Mouse (Mus musculus): ENCODE data around the gene Dapp1.

Gene Dapp1

DNA sequence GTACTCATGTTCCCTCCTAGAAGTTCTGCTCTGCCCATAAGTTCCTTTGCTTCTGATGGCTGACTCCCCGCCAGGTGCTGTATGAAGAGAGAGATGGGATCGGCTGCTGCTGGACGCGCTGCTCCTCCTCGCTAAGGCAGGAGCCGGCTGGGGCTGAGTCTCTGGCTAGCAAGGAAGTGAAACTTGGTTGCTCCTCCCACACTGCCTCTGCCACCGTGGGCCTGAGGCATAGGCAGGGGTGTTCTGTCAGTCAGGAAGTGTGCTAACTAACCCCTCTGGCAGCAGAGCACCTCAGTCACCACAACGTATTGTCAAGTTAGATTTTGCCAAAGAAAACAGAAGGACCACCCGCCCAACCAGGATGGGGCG is at the start of gene Dapp1:
TSS of gene Dapp1 (minus strand) at position 164 of the 369 bp plus-strand sequence.
- DNase-seq (ENCODE audit: low spot score in 2 of 2): peak; percentile 61 to 74

DNA sequence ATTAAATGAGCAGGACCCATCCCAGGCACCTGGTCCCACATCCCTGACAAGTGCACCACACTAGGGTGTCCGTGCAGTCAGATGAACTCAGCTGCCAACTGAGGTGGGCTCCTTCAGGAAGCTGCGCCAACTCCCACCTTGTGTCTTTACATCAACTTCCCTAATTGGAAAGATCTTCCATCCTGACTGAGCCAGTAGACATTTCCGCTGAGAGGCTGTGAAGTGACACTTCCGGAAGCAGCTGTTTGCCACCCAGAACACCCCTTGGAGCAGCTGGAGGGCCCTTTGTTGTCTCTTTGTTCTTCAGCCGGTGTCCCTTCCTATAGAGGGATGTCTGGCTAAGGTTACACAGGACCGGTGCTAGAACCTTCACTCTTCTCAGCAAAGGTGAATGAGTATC is 49.2 kb upstream of the Dapp1 start:
- no peak for DNase-seq (ENCODE audit: low spot score in 2 of 2)

DNA sequence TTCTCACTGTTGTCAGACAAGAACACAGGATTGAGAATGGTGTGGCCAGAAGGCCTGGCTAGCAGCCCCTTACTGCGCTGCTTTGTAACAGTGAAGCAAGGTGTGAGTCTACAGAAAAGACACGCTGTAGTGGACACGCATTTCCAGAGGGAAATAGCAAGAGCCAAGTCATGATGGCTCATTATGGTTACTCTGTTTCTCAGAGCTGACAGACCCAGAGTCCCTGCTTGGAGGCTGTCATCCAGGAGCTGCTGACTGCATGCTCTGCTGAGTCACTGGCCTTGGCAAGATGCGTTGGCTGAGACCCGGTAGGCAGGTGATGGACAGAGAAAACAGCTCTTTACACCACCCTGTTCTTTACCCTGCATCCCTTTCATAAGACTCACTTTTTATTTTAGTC is 48.0 kb upstream of the Dapp1 start:
- DNase-seq (ENCODE audit: low spot score in 2 of 2): peak; percentile 58 to 78

DNA sequence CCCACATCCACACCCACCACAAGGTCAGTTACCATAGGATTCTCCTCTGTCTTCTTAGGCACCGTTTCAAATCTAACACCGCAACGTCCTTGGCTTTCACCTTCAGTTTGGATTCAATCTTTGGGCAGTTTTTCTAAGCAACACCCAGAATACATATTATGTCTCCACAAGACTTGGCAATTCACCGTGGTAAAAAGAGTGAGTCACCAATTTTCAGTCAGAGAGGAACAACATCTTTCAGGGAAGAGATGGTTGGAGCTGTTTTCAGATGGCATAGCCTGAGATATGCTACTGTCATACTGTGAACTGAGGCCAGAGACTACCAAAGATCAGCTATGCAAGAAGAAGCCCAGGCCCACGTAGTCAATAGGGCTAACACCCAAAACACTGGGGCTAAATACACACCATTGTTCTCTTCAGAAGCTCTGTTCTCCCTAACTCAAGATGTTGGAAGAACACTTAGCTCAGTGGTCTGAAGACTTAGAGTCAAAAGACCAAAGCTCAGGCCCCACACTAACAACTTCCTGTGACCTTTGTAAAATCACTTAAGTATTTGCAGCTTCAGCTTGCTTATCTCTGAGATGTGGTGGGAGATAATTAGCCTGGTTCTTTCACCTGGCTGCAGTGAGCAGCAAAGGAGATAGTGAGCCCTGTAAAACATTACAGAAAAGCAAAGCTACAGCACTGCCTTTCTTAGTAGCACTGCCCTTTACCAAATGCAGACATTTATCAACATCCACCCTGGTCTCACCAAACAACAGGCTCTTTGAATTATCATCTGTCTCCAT is 46.4 kb upstream of the Dapp1 start:
- no peak for DNase-seq (ENCODE audit: low spot score in 2 of 2)

DNA sequence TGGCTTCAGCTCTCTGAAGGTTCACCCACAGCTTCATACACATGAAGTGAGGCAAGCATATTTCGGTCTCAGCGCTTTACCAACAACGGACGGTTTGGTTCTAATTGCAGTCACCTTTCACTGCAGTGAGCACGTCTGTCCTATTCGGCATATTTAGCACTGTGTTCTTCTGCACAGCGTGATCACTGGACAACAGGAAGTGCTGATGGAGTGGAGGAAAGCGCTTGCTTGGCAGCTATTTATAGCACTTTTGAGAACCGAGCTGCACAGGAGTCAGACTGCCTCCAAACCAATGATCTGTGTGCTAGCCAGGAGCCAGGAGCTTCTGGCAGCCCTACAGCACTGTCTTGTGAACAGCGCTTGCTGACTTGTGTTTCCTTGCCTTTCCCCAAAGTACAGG is 44.9 kb upstream of the Dapp1 start:
- peak; percentile 75 for DNase-seq (ENCODE audit: low spot score in 2 of 2)

DNA sequence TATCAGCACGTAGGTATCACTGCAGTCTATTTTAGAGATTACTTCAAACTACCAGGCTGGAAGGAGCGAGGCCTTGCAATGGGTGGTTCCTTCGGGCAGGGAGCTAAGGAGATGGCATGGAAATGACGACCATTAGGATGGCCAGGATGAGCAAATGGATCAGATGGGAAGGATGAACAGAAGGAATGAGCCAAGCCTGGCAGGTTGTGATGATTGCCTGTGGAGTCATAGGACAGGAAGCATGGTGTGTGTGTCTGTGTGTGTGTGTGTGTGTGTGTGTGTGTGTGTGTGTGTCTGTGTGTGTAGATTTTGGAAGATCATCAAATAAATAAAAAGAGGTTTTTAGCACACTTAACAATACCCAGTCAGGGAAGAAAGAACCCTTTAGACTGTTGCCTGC is 41.3 kb upstream of the Dapp1 start:
- DNase-seq (ENCODE audit: low spot score in 2 of 2): no peak

DNA sequence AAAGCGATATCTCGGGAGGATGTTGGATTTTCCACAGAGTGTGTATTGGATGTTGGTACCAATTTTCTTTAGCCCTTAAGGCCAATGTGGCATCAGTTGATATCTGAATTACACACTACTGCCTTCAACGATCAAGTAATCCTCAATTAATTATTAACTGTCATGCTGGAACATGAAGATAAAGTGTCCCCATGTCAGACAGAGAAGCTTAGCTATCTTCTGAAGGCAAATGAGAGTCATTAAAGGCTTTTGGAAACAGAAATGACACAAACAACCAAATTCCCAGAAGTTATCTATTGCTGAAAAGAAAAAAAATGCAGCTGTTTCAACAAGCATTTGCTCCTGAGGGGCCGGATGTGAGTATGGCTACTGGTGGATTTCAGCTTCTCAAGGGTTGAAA is 40.7 kb upstream of the Dapp1 start:
- DNase-seq (ENCODE audit: low spot score in 2 of 2): no peak

DNA sequence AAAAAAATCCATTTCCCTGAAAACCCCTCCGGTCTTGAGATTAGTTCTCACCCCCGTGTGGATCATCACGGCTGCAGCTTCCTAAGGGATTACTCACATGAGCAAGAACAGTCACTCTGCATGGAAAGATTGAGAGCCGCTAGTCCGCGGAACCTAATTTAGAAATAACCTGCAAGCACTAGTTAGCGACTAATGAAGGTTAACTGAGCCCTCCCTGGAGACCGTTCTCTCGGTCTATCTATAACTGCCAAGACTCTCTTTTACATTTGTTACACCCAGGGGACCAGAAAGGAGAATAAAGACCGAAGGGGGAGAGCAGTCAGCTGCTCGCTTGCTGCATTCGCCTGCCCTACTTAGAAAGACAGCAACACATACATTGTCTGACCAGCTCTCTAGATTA is 35.5 kb upstream of the Dapp1 start:
- DNase-seq (ENCODE audit: low spot score in 2 of 2): no peak

DNA sequence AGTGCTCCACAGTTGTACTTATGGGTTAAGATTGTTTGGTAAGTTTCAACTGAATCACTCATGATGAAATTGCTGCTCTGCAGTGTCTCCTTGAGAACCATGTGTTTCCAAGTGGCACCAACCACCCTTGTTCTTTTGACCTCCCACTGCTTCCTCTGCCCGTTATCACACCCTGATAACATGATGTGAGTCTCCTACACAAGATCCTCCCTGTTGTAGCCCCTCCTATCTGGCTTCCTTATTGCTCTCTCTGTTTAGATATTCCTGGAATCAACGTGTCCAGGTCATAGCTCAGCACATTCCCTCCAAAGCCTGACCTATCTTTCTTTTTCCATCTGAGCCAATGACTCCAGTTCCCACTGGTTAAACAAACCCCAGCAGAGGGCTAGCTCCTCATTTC is 33.4 kb upstream of the Dapp1 start:
- no peak for DNase-seq (ENCODE audit: low spot score in 2 of 2)

DNA sequence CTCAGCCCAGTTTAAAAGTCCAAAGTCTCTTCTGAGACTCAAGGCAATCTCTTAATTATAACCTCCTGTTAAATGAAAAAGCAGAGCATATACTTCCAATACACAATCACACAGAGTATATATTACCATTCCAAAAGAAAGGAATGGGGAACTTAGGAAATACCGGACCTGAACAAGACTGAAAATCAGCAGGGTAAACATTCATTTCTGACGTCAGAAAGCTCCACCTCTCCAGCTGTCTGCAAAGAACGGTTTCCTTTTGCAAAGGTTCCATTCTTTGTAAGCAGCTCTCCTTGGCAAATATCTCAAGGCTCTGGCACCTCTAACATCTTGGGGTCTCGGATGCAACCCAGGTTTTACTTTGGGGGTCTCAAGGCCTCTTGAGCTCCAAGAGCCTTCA is 31.0 kb upstream of the Dapp1 start:
- DNase-seq (ENCODE audit: low spot score in 2 of 2): no peak

DNA sequence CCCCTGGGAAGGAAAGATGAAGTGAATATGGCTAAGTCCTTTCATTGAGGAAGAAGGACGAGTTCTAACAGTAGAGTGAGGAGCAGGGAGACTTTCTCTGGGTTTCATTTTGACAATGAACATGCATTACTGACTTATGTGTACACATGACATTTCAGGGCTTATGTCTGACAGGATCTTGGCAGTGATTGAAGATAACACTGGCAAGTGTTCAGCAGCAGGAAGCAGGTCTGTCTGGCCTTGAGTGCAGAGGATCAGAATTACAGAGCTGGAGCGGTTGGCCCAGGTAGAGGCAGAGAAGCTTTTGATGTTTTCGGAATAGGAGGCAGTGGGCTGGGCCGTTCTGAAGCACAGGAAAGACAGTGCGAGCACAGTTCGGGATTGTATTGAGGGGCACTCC is 26.8 kb upstream of the Dapp1 start:
- no peak for DNase-seq (ENCODE audit: low spot score in 2 of 2)

DNA sequence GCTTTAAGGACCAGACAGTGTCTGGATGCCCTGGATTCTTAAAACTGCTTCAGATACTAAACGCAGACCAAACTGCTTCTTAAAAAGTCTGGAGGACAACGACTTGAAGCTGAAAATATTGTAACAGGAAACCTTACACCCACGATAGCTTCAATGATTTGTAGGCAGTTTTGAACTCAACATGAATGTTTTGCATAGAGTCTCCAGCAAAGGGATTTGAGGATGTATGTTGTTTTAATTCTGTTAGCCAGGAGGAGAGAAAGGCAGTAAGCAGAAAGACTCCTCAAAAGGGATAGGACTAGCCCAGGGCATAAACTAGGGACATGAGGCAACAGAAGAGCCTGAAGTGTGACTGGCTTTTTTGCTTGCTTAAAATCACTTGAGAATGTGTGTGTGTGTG is 25.6 kb upstream of the Dapp1 start:
- DNase-seq (ENCODE audit: low spot score in 2 of 2): no peak

DNA sequence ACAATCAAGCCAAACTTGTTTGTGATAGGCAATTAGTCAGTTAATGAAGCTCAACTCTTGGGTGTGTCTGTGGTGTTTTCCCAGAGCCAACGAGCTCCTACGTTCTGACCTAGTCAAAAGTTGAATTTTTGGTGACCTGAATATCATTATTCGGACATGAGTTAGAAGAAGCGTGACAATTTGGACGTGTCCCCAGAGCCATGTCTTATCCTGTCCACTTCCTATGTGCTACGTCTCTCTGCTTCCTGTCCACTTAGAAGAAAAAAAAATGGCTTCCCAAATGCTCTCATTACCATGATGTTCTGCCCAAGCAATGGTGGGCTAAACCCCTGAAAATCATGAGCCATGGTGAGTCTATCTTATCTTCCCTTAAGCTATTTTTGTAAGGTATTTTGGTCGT is 21.9 kb upstream of the Dapp1 start:
- no peak for DNase-seq (ENCODE audit: low spot score in 2 of 2)

DNA sequence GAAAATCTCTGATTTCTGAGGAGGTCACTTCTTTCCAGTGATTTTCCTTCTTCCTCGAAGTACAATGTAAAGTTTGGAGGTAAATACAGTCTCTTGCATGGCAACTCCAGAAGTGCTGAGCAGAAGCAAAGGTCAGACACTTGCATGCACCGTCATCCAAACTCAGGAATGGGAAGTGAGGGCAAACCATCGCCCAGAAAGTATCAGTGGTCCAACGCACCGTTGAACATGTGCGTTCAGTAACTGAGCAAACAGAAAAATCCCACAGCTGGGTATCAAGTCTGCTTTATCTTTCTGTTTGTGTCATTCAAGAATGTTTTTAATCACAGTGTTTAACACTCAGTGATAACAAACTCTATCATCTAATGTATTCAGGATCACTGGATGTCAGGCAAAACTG is 21.2 kb upstream of the Dapp1 start:
- no peak for DNase-seq (ENCODE audit: low spot score in 2 of 2)

DNA sequence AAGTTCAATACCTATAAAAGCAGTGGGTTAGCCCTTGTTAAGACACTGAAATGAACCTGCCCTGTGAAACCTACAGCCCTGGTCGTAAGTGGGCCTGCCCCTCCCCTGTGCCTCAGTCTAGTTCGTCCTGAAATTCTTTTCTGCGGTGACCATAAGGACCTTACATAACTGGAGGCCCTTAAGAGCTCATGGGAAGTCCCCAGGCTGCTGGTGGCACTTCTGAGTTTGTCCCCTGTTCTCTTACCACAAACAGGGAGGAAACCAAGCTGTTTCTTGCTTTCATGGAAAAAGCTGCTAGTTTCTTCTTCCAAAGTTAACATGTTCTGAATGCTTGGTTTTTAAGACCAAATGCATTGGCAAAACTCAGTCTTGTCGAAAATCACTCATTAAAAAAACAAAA is 20.5 kb upstream of the Dapp1 start:
- no peak for DNase-seq (ENCODE audit: low spot score in 2 of 2)

DNA sequence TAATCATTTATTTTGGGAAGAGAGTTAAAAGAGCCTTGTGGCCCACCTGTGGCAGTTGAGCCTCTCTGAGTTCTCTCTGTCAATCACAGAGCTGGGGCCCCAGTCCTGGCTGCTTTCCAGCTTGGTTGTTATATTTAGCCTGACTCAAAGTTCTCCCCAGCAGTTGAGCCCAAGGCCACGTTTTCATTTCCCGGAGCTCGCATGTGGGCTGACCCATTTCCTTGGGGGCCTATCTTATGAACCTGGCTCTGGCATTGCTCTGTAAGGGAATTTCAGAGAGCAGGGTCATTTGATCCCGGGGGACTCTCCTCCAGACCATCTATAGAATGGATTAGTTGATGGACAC is 19.4 kb upstream of the Dapp1 start:
- DNase-seq (ENCODE audit: low spot score in 2 of 2): peak; percentile 38 to 48

DNA sequence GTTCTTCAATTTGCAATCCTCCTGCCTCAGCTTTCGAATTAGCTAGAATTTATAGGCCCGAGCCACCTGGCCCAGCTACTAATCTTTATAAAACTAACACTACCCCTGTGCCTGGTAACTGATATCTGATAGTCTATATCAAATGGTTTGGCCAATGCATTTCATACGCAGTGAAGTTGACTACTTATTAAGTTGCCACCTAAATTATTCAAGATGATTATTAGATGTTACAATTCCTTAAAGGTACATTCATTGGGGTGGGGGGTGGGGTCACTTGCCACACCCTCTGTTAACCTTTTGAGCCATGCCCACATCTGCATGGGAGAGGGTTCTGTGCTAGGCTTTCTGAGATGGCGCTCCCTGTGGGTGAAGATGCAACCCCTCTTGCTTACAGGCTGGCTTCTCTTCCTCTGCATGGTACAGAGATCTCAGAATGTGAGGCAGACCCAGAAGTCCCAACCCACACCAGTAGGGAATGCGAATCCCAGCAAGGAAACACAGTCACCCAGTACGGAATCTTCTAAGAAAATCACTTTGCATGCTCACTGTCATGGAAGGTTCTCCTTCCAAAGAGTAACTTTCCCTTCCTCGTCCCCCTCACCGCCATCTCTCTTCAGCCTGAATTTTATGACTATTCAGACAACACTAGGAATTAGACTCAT is 18.8 kb upstream of the Dapp1 start:
- no peak for DNase-seq (ENCODE audit: low spot score in 2 of 2)

DNA sequence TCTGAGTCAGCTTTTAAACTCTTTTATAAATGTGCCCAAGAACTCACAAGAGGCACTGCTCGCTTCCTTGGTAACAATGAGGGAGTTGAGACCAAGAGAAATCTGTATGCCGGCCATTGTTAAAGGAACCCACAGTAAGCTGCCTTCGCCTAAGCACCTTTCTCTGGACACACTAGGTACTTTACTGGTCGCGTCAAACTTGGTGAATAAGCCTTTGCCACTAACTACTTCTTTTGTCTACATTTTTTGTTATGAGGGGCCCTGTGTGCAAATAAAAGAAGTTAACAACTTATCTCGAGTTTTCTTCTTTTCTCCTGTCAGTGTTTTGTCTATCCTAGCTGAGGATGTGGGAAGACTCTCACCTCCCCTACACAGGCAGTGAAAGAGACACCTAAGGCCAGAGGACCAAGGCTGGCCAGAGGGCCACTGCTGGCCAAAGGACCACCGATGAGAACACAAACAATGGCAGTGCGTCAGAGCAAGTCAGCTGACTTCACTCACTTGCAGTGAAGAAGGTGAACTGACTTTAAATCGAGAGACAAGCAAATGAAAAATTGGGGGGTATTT is 18.0 kb upstream of the Dapp1 start:
- DNase-seq (ENCODE audit: low spot score in 2 of 2): no peak

DNA sequence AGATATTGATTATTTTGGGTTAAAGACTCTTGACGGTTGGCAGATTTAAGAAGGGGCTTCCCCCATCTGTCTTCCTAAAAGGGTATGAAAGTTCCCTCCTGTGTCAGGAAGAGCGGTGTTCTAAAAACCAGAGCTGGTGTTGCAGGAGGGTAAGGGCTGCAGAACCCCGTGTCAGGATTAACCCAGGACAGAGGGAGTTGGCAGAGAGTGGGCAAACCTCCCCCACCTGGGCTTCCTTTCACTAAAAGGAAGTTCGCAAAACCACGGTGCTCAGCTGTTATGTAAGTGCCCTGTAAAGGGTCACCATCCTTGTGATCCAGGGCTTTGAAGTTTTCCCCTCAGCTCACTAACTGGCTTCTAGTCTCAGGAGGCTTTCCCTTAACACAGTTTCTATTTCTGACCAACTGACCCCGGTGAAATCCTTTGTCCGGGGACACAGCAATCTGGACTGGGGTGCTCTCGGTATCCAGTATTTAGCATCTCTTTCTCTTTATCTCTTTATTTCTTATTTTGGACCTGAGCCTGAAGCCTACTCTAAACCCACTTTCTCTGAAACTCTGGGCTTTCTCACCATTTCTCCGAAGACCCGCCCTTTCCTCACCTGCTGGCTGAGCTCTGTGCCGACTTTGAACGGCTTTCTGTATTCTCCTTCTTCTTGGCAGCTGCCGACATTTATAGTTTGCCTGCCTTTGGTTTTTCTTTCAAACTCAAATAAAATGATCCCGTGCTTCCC is 17.3 kb upstream of the Dapp1 start:
- no peak for DNase-seq (ENCODE audit: low spot score in 2 of 2)

DNA sequence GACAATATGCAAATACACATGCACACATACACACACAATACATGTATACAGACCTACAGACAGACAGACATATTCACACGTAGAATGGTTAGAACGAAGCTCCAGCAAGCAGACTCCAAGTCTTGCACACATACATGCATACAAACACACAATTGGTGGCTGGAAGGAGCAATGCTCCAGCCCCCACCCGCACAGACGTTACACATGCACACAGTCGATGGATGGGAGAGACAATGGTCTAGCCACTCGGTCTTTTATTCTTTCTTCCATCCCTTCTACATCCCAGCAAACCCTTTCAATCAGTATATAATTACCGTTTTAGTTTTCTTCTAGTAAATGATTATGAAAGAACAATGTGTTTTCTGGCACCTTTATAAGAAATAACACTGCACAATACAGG is 14.1 kb upstream of the Dapp1 start:
- DNase-seq (ENCODE audit: low spot score in 2 of 2): no peak

DNA sequence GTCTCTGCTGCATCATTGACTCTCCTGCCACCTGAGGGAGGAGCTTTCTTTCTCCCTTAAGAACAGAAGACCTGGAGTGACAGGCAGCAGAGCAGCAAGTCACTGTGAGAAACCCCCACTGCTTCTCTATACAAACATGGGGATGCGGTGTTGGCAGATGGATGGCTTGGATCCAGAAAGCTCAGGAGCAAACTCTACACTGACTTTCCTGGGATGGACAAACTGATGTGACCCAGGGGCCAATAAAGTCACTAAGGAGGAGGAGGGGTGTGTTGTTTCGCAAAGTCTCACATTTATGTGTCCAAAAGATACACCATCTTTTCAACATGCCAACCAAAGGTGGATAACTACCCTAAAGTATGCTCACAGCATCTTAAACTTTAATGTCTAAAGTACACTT is 12.9 kb upstream of the Dapp1 start:
- no peak for DNase-seq (ENCODE audit: low spot score in 2 of 2)

DNA sequence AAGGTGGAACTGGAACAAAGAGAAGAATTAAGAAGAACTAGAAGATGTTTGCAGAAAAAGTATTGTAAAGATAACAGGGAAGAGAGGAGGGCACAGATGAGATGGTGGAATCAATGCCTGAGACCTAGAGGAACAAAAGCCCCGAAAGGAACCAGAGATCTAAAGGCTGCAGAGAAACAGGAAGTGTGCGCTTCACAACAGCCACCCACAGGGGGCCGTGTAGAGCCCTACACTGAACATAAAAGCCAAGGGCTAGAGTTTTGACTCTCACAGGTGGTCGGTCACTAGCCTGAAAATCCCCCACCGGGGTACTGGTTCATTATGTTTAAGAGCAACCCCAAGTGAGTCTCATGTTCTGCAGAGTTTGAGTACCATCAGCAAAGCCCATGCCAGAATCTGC is 11.0 kb upstream of the Dapp1 start:
- no peak for DNase-seq (ENCODE audit: low spot score in 2 of 2)

DNA sequence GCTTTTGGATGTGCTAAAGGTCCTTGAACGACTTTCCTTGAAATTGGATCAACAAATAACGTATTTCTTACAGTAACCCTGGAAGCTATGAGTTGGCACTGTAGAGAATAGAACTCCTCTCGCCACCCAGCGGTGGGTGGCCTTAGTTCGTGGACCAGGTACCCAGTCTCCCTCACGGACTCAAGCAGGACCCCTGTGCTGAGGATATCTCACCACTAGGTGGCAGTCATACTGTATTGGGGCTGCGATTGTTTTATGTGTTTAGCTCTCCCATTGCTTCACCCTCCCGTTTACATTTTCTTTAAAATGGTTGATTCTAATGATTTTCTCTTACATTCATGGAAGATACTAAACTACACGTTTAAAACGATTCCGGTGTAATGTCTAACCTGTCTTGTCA is 9.8 kb upstream of the Dapp1 start:
- DNase-seq (ENCODE audit: low spot score in 2 of 2): peak; percentile 74 to 88
